Mouse (Mus musculus): ENCODE data around the gene D17H6S53E.
"Not testable (repeated sequence)": the region's sequence is repeated elsewhere in the genome, so short reads cannot be mapped to it uniquely, and the experiment has no call there.

D17H6S53E gene

GRCm38 (mm10) chr17:35101161-35101560, 25.0 kb upstream of the D17H6S53E start:
- DNase-seq (ENCODE audit: low read depth, low spot score), result no peak

- no peak for DNase-seq (ENCODE audit: low read depth, low spot score)
These were observed 23.9 kb upstream of the D17H6S53E start for GRCm38 (mm10) chr17:35102299-35102698.

- no peak for DNase-seq (ENCODE audit: low read depth, low spot score)
These were observed 22.9 kb upstream of the D17H6S53E start for GRCm38 (mm10) chr17:35103221-35103690.

- DNase-seq (ENCODE audit: low read depth, low spot score), result no peak
These were observed 22.1 kb upstream of the D17H6S53E start for GRCm38 (mm10) chr17:35104079-35104478.

DNA sequence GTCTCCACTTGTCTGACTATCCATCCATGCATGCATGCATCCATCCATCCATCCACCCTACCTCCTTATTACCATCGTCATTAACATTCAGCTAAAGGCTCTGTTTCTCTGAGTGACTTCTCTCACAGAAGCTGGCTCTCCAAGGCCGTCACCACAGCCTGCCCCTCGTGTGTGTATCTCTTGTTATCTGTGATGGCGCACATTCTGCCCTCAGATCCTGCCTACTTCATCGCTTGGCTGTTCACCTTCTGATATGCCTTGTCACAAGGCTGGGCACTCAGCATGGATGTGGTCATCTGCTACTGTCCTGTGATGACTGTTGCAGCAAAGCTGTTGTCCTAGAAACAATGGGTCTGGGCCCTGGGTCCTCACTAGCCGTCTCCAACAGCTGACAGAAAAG, 21.4 kb upstream of the D17H6S53E start:
- DNase-seq (ENCODE audit: low read depth, low spot score), result no peak

DNA sequence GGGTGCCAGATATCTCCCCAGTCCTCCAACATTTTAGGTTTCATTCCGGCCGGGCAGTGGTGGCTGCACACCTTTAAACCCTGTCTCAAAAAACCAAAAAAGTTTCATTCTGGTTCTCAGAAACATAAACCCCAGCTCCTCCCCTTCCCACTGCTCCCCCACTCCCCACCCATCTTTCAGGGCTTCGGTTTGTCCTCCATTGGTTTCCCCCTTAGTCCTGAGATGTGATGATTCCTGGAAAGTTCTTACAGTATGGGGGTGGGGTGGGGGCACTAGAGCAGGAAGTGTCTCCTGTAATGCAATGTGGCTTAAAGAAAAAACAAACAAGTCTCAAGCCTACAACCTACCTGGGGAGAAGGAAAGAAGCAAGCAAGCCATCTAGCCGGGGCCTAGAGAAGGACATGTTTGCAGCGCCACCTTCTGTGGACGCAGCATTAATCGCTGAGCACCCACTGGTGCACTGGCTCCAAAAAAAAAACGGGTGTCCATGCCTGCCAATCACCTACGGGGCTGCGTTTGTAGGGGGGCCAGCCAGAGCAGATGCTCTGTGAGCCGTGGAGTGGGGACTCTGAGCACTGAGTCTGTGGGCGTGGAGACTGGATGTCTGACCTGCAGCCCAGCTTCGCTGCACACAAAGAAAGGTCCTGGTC, 20.3 kb upstream of the D17H6S53E start:
- DNase-seq (ENCODE audit: low read depth, low spot score), result peak; percentile 58

- DNase-seq (ENCODE audit: low read depth, low spot score), result no peak
These were observed 19.7 kb upstream of the D17H6S53E start for GRCm38 (mm10) chr17:35106522-35106921.

- DNase-seq (ENCODE audit: low read depth, low spot score), result no peak
These were observed 18.1 kb upstream of the D17H6S53E start, which contains the start of gene Ly6g5c for GRCm38 (mm10) chr17:35108097-35108496. Gene Ly6g5c (plus strand): TSS chr17:35108279.

DNA sequence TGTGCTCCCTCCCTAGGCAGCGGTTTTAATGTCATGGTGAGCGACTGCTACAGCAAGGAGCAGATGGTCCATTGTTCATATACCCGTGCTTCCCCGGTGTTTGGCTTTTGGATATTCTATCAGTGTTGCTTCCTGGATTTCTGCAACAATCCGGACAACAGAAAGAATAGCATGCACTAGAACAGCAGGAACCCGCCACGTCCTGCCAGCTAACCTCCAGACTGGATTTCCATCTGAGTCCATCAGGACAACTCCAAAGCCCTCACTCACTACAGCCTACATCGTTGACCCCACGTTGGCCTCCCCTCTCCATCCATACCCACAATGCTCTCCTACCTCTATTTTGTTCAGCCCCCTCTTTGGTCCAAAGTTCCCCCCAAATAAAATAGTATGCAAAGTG, 14.4 kb upstream of the D17H6S53E start:
- no peak for DNase-seq (ENCODE audit: low read depth, low spot score)

GRCm38 (mm10) chr17:35115046-35116019, 10.8 kb upstream of the D17H6S53E start, which contains the start of gene Ly6g5b:
Gene Ly6g5b (minus strand): TSS chr17:35115428.
- peak; percentile 40 for DNase-seq (ENCODE audit: low read depth, low spot score)

GRCm38 (mm10) chr17:35120745-35121142, 5.4 kb upstream of the D17H6S53E start:
- DNase-seq (ENCODE audit: low read depth, low spot score), result no peak

GRCm38 (mm10) chr17:35121143-35121799, 4.9 kb upstream of the D17H6S53E start, which contains the start of gene Gpank1:
Gene Gpank1 (plus strand): TSS chr17:35121455.
- DNase-seq (ENCODE audit: low read depth, low spot score), result peak; percentile 99

DNA sequence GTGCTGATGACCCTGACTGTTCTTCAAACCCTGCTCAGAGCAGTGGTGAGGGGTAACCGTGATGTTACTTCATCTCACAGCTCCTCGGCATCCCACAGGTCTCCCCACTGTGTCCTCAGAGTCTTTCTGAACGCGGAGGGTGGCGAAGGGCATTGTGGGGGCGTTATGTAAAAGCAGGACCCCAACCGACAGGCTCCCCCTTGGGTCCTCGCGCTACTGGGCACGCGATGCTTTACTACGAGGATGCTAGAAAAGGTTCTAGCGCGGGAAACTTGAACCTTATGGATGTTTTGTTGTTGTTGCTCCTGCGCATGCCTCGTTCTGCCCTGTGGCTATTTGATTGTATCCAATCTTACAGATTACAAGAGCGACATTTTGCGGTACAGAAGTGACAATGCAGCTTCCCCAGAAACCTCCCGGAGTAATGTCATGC, 4.3 kb upstream of the D17H6S53E start, which contains the start of gene Csnk2b:
TSS of gene Csnk2b (minus strand) at position 183 of the 433 bp plus-strand sequence.
- peak; percentile 83 for DNase-seq (ENCODE audit: low read depth, low spot score)

DNA sequence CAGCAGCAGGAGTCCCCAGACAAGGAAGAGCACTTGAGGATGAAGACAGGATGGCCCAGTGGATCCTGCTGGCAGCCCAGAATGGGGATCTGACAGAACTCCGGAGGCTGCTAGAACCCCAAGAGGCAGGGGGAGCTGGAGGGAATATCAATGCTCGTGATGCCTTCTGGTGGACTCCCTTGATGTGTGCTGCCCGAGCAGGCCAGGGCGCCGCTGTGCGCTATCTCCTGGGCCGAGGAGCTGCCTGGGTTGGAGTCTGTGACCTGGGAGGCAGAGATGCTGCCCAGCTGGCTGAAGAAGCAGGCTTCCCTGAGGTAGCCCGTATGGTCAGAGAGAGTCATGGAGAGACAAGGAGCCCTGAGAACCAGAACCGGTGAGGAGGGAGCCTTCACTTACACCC, 2.9 kb upstream of the D17H6S53E start:
- DNase-seq (ENCODE audit: low read depth, low spot score), result not testable (repeated sequence)

DNA sequence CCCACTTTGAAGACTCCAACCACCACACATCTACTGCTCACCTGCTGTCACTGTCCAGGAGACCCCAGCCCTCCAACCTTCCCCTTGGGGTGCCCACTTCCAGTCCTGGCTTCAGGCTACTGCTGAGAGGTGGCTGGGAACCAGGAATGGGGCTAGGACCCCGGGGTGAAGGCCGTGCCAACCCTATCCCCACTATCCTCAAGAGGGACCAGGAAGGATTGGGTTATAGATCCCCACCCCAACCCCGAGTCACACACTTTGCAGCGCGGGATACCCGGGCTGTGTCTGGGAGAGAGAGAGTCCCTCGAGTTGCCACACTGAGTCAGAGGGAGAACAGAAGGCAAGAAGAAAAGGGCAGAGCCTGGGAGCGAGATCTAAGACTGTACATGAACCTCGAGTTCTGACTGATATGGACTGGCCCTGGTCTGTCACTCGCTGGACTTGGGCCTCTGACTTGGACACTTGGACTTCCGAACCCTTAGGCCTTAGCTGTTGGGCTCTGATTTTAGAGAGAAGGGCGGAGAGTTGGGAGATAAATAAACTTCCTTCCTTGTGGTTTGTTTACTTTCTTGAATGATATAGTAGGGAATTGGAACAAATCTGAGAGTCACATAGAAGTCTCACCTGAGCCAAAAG, 1.8 kb upstream of the D17H6S53E start:
- DNase-seq (ENCODE audit: low read depth, low spot score), result not testable (repeated sequence)

DNA sequence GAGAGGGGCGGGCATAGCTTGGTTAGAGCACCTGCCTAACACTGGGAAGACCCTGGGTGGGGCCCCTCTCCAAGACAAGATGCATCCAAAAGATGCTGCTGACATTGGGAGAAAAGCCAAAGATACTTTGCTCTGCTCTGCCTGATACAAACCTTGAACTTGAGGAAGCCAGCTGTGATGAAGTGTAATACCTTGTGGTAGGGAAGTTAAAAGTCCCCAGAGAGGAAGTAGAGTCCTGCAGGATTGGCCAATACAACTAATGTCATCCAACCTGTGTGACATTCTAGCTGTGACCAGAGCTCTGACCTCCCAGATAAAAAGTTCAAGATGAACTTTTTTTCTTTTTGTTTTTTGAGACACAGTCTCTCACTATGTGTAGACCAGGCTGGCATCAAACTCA, 1.1 kb upstream of the D17H6S53E start:
- peak; percentile 29 for DNase-seq (ENCODE audit: low read depth, low spot score)

- DNase-seq (ENCODE audit: low read depth, low spot score), result peak; percentile 27
These were observed 595 bp upstream of the D17H6S53E start for GRCm38 (mm10) chr17:35125578-35125977.

GRCm38 (mm10) chr17:35127017-35127416, 844 bp downstream of the D17H6S53E start:
- DNase-seq (ENCODE audit: low read depth, low spot score), result no peak

- DNase-seq (ENCODE audit: low read depth, low spot score), result no peak
These were observed 2.8 kb downstream of the D17H6S53E start for GRCm38 (mm10) chr17:35128996-35129395.

DNA sequence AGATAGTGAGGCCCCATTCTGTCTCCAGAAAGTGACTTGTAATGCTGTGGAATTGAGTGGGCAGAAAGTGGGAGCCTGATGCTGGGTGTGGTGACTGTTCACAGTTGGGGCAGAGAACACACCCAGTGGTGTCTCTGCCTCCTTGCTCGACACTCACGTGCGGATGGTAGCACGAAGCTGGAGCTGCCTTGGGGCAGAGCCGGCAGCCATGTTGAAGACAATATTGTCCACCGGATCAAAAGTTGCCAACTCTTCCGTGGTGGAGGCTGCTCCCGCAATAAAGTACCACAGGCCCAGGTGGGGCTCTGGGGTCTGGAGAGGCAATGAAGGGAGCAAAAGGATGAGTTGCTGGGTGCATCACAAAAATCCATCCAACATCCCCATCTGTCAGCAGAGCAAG, 4.9 kb downstream of the D17H6S53E start:
- no peak for DNase-seq (ENCODE audit: low read depth, low spot score)

All from A20 (cell line).